Mouse (Mus musculus) gastrocnemius, postnatal 25 days (tissue): ENCODE data around the gene Faap20. TPM values are rescaled to one million over a fixed set of nuclear protein-coding genes. Genes with fewer than 3 reads are reported as not detected.

Source experiments
- DNase-seq: peaks from one replicate; pipeline ENCODE4 v3.0.0; 2022
- total RNA-seq, 2 experiments: library from RNA; stranded (reverse); gene quantifications; 1 replicate in 1 of 2; 2 replicates in 1 of 2; pipeline ENCODE4 v1.2.3; 2021

Faap20 gene
- total RNA-seq, 2 experiments from 2014 or later = 5.3 to 8.2 TPM

DNA sequence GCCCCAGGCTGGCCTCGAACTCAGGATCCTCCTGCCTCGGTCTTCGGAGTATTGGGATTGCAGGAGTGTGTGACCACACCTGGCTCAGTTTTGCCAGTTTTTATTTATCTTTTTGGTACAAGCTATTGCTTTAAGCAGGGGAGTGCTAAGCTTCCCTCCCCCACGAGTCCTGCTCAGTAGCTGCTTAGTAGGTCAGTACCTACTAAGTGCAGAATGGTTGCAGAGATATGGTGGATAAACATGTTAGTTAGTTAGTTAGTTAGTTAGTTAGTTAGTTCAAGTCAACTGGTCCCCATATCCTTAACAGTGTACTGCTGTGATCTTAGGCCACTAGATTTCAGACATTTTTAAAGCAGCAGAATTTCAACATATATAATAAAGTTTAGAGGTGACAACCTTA is 36.5 kb downstream of the Faap20 start:
- no peak for DNase-seq

DNA sequence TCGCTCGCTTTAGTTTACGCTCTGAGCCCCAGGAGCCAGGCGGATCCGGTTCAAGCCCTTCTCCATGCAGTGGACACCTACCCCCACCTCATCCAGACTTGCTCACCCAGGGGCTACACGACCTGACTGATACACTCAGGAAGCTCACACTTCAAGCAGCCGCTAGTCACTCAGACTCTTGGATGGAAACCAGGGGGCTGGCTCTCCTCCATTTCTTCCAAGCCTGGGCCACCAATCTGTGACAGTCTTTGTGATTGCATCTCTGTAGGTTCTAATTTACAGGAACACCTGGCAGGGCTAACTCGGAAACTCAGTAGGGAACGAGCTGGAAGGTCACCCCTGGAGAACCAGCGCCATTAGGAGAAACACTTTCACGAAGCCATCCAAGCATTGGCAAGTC is 38.1 kb downstream of the Faap20 start:
- DNase-seq = no peak

DNA sequence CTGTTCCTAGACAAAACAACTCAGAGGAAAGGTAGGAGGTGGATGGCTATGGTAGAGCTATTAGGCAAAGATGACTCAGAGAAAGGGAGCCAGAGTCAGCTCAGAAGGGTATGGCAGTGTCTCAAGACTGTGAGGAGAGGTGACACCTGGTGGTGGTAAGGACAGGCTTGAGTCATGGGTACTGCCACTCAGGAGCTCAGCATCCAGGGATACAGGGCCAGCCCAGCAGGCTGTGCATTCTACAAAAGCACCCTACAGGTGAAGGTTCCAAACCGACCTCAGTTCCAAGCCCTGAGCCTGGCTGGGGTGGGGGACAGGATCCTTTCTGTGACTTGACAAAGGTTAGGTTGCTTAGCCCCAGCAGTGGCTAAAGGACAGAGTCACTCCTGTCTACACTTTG is 39.0 kb downstream of the Faap20 start:
- no peak for DNase-seq

DNA sequence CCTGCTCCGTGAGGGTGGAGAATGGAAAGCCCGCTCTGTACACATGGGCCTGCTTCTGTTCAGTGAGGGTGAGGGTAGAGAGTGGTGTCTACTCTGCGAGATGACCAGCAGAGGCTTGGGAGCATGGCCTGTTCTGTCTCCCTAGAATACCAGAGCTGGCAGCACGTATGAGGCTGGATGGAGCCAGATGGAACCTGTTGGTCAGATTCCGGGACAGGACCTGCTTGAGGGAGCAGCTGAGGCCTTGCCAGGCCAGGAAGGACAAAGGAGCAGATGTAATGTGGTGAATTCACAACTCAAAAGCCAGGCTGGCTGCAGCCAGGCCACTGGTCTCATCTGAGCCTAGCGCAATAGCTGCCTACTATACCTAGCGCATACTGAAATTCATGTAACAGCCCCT is 40.4 kb downstream of the Faap20 start:
- no peak for DNase-seq

DNA sequence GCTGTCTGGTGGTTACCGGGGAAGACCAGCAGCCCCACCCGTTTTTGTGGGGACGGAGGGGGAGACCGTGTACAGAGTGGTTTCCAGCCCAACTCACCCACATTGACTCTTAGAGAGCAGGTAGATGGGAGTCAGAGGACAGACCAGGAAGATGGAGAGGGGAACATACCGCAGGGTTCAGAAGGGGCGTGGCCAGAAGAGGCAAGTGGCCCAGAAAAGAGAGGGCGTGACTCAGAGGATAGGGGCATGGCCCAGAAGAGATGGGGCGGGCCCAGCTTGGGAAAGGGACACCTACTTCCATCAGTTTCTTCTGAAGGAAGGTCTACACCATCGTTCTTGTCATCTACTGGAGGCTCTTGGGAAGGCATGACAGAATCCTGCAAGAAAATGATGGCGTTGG is 43.3 kb downstream of the Faap20 start:
- no peak for DNase-seq

DNA sequence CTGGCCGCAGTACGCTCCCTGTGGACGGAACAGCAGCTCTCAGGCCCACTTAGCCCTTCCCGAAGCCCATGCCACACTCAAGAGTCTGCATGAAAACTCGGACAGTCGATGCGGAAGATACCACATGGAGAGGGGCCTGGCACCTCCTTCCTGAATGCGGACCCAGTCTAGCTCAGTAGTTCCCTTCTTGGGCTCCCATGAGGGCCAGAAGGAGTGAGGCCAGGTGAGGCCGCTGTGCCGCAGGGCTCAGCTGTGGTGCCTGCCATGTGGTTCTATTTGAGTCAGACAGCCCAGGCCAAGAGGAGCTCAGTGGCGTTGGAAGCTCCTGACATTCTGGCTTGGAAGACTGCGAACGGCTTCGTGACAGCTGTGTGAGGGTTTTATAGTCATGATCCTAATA is 44.8 kb downstream of the Faap20 start:
- DNase-seq = peak; percentile 57

DNA sequence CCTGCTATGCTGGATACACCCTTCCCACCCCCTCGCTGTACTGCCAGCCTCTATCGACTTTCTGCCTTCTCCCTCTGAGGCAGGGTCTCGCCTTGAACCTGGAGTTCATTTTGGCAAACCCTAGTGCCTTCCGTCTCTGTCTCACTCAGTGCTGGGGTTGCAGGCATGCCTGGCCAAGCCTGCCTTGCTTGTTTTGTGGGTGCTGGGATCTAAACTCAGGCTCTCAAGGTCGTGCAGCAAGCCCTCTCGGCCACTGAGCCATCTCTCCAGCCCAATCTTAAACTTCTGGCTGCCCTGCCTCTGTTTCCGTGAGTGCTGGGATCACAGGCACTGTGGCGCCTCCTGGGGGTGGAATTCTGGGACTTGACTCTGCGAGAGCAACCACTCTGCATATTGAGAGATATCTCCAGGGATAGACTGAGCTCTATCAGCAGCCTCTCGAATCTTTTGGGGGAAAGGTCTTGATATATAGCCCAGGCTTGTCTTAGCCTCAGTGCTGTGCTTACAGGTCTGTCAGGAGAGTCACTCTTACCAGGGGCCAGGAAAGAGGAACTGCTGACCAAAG is 45.5 kb downstream of the Faap20 start:
- DNase-seq = no peak

DNA sequence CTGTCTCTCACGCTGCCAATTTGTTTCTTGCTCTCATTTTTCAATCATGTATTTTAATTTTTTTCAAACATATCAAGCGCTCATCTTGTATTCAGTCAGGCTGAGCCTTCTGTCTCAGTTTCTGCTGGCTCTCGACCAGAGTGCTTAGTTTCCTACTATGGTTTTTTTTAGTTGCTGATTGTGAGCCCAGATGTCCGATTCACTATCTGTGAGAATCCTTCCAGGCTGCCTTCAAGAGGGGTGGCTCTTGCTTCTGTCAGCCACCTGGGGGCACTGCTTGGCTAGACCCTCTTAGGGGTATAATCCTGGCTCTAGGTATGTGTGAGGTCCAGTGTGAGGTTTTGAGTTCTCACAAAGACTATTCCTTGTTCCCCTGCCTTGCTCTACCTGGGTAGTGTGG is 46.4 kb downstream of the Faap20 start:
- DNase-seq = no peak

DNA sequence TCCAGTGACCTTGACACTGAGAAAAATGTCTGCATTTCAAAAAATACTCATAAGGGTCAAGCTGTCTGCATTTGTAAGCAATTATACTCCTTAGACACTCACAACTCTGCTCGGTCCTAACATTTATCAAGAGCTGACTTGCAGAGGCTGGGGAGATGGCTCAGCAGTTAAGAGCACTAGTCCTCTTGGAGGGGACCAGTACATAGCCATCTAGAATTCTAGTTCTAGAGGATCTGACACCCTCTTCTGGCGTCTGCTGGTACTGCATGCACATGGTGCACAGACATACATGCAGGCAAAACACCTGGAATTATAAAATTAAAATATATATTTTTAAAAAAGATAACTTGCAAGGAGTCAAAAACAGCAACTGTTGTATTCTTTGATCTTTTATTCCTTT is 47.5 kb downstream of the Faap20 start:
- DNase-seq = no peak

DNA sequence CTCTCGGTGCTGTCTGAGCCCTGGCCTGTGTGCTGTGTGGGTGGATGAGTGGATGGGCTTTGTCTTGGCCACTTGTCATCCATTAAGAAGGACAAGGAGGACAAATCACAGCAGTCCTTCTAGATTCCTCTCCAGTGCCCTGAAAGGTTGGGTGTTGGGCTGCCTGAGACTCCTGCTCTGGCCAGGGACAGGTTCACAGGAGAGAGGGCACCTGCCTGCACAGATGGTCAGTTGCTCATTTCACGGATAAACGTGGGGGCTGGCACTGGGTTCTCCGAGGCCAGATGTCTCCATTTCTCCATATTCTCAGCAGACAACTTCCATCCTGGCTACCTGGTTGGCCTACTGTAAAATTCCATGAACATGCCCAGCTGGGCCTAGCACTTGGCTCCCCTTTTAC is 49.2 kb downstream of the Faap20 start:
- no peak for DNase-seq

DNA sequence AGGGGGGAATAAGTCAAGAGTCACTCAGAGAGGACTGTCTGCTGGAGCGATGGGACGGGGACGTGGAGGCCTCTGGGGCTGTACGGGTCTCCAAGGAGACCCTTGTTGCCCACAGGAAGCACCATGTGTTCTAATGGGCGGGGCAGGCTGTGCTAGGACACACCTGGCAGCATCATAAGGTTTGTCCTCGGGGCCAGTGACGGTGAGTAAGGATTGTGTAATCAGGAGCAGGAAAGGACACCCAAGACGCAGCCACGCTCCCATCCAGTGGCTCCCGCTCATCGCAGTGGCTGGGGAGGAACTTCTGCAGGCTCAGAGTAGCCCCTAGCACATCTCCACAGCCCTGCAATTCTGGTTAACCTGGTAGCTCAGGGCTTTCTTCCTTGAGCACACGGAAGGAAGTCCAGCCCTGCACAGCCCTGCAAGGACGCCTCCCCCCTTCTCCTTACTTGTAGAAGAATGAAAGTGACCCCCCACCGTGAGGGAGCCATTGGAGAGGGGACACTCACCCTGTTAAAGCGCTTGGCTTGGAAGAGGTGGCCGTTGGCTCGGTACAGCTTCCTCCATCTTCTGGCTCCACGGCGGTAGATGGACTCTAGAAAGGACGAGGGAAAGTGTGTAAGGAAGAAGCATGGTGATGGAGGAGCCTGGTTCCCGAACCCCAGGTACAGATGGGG is 51.0 kb downstream of the Faap20 start:
- no peak for DNase-seq

DNA sequence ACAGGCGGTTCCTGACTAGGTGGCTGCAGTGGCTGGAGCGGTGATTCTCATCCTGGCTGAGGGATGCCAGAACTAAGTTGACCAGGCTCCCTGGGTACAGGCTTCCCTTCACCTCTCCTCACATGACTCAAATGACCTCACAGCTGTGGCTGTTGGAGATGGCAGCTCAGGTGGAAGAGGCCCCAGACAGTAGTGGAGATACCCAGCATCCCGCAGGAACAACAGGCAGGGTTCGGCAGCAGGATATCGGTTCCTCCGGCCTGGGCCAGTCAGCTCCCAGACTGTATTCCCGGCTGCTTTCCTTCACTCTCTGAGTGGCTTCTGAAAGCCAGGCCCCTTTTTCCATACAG is 51.5 kb downstream of the Faap20 start:
- DNase-seq = no peak

DNA sequence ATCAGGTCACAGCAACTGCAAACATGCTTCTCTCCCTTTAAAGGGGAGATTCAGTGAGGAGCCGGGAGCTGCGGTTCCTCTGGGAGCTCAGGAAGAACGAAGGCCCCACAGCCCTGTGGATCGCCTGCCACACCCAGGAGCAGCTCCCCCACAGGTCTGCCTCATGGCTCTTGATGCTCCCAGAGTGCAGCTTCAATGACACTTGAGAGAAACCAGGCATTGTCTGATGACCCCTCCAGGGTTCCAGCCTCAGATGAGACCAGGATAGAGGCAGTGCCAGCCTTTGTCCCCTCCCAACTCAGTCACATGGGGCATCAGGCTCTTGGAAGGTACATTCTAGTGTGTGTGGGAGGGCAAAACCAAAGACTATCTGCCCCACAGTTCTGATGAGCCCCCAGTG is 52.4 kb downstream of the Faap20 start:
- DNase-seq = no peak

DNA sequence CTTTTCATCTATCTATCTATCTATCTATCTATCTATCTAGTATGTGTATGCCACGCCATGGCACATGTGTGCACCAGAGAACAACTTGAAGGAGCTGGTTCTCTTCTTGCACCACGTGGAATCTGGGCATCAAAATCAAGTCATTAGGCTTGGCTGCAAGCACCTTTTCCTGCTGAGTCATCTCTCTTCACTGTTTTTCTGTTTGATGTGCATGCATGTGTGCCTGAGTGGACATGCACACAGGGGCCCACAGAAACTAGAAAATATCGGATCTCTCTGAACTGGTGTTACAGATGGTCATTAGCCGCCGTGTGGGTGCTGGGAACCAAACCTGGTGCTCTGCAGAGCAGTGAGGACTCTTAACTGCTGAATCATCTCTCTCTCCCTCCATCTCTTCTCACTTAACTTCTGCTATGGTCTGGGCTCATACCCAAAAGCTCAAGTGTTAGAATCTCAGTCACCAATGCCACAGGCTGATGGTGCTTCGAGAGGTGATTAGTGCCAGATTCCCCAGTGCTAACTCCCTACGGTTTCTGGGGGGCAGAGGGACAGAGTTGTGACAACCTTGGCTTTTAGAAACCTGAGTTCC is 55.0 kb downstream of the Faap20 start:
- no peak for DNase-seq

DNA sequence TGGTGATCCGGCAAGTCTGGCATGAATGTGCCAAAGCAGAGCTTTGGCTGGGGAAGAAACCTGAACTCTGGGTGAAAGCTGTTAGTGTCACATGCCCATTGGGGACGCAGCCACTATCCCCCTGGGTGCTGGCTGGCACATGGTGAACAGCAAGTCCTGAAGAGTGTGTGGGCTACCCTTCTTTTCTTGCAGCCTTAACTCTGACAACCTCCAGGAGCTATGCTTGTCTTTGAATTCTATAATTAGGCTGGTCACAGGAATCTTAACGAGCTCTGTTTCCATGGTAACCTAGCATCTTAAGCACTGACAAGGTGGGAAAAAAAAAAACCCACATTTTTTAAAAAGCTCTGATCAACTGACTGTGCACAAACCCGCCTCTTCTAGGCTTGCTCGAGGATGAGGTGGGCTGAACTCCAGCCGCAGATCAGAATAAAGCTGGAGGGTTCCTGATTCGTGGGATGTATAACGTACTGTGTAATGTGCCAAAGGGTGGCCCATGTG is 56.0 kb downstream of the Faap20 start:
- no peak for DNase-seq

Other genes with a start within 250 kb of the Faap20 start
- under 1 TPM; 0.05 to 0.21 TPM for gene Plch2, start 193.0 kb upstream of the Faap20 start, total RNA-seq
- 10 to 100 TPM; 11.3 to 14.6 TPM for gene Pex10, start 182.8 kb upstream of the Faap20 start, total RNA-seq
- gene Rer1, start 163.4 kb upstream of the Faap20 start, total RNA-seq = 10 to 100 TPM; 44.8 to 51.3 TPM
- gene Morn1, start 163.2 kb upstream of the Faap20 start, total RNA-seq = 1 to 10 TPM; 2.2 to 2.4 TPM
- 10 to 100 TPM; 31.3 to 34.7 TPM for gene Ski, start 27.2 kb upstream of the Faap20 start, total RNA-seq
- 1 to 10 TPM; 1.5 to 3.8 TPM for gene Prkcz, start 111.6 kb downstream of the Faap20 start, total RNA-seq
- 1 to 10 TPM in 1 of 2 experiments, under 1 TPM in 1; 0.56 to 1.3 TPM for gene Gabrd, start 148.3 kb downstream of the Faap20 start, total RNA-seq
- gene Cfap74, start 159.4 kb downstream of the Faap20 start, total RNA-seq = under 1 TPM; 0.77 to 0.94 TPM
- 100 to 1,000 TPM; 262 to 263 TPM for gene Tmem52, start 219.3 kb downstream of the Faap20 start, total RNA-seq
- 10 to 100 TPM; 59.1 to 72.0 TPM for gene Gnb1, start 241.6 kb downstream of the Faap20 start, total RNA-seq